Mouse (Mus musculus) skeletal muscle tissue, adult 2 months (tissue): ENCODE measurements around the gene Lasp1.
A peak's percentile ranks its signal among the peaks of the same experiment; 100 is the strongest.
"Not testable (repeated sequence)": the region's sequence is repeated elsewhere in the genome, so short reads cannot be mapped to it uniquely, and the experiment has no call there.

ENCODE experiments used
- DNase-seq: peaks from one replicate; pipeline ENCODE4 v3.0.0-alpha.2; 2012; ENCODE audit warnings: low read depth, low spot score

Gene Lasp1

DNA sequence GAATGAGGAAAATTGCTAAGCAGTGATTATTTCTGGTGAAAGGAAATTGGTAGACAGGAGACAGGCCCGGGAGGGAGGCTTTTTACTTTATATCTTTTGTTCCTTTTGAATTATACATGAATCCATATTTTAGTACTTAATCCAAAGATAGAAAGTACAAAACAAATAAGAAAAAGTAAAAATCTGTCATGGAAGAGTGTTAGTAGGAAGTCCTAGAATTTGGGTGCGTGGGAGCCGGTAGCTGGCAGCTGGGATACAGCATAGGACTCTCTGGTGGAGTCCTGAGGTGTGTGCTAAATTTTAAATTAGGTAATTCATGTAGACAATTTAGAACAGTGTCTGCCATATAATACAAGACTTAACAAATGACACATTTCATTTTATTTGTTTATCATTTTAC, 68.8 kb downstream of the Lasp1 start:
- DNase-seq, result no peak

- DNase-seq, result not testable (repeated sequence)
These were observed 73.6 kb downstream of the Lasp1 start for GRCm38 (mm10) chr11:97872378-97872777.

DNA sequence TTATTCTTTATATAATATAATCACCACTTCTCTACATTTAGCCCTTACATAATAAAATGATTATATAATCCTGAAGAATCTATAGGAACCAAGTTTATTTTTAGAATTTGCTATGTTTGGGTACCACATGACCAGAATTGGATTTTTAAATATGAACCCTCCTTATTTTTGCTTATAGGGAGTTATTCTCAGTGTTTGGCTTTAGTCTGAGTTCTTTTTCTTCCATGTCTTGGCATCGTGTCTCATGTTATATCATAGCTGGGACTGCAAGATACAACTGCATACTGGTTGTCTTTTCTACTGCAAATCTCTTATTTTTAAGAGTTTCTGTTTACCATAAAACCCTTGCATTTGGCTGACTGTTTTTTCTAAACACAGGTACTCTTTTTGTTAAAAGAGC, 75.6 kb downstream of the Lasp1 start:
- no peak for DNase-seq

DNA sequence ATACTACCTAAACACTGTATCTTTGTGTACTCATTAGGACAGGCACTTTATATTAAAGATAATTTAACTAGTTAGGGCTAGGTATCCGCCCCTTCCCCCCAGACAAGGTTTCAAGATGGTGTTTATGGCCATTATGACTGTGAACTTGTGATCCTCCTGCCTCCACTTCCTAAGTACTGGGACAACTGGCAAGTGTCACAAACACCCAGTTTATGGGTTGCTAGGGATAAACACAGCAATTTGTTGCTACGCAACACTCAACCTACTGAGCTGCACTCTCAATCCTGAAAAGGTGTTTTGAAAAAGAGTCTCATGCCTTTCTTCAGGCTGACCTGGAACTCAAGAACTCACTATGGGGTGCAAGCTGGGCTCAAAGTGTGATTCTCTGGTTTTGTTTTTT, 78.5 kb downstream of the Lasp1 start:
- no peak for DNase-seq

DNA sequence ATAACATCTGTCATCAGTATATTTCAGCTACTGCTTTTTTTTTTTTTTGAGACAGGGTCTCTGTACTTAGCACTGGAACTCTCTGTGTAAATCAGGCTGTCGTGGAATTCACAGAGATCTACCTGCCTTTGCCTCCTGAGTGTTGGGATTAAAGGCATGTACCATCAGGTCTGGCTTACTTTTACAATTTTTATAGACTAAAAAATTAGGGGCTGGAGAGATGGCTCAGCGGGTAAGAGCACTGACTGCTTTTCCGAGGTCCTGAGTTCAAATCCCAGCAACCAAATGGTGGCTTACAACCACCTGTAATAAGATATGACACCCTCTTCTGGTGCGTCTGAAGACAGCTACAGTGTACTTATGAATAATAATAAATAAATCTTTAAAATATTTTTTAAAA, 81.6 kb downstream of the Lasp1 start:
- DNase-seq, result no peak

- DNase-seq, result peak; percentile 39
These were observed 84.7 kb downstream of the Lasp1 start for GRCm38 (mm10) chr11:97883542-97883917.

GRCm38 (mm10) chr11:97883918-97884600, 85.3 kb downstream of the Lasp1 start, which contains the start of gene Fbxo47:
Fbxo47 (minus strand) TSS chr11:97884154.
- peak; percentile 94 for DNase-seq

DNA sequence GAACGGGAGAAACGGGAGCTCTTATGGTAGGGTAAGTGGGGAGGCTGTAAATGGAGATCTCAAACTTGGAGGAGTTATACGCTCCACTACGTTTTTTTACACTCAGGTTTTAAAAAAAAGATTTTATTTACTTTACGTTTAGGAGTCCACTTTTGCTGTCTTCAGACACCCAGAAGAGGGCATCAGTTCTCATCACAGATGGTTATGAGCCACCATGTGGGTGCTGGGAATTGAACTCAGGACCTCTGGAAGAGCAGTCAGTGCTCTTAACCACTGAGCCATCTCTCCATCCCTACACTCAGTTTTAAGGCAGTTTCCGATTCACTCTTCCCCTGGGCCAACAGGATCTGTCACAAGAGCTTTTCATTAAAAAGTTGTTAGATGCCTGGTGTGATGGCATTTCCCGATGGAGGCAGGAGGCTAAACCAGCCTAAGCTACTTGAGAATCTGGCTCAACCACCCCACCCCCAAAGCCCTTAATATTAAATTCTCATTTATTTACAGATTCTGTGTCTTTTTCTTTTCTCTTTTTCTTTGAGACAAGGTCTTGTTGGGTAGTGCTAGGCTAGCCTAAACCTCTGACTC, 85.9 kb downstream of the Lasp1 start:
- no peak for DNase-seq

GRCm38 (mm10) chr11:97885296-97885915, 86.6 kb downstream of the Lasp1 start:
- no peak for DNase-seq
